Mouse (Mus musculus) heart, postnatal 0 days (tissue): Measurements from ENCODE around the gene Cdk10. TPM values are rescaled to one million over a fixed set of nuclear protein-coding genes. Genes with fewer than 3 reads are reported as not detected.

ENCODE experiments used
- ATAC-seq: fragments of 200-750 bp; cut with Nextera tagmentation; 2 replicates; pipeline ENCODE4 v1.8.0; 2017; ENCODE audit warnings: low read depth, moderate number of reproducible peaks, moderate library complexity; ENCODE audit not compliant: insufficient read depth
- DNase-seq: peaks from one replicate; pipeline ENCODE4 v3.0.0-alpha.2; 2016; ENCODE audit warnings: low spot score
- H3K27ac ChIP-seq: fragments of 300-500 bp; sonication (generic); 2 replicates; pipeline ENCODE4 v1.5.1; 2014; ENCODE audit warnings: low read depth, mild to moderate bottlenecking
- H3K27me3 ChIP-seq: fragments of 300-500 bp; sonication (generic); 2 replicates; pipeline ENCODE4 v1.6.1; 2014; ENCODE audit warnings: low read length, mixed read lengths; ENCODE audit not compliant: control insufficient read depth, insufficient read depth
- H3K36me3 ChIP-seq: fragments of 300-500 bp; sonication (generic); replicated peaks from 2 replicates; pipeline ENCODE4 v1.6.1; 2014; ENCODE audit warnings: low read length, mixed read lengths; ENCODE audit not compliant: control insufficient read depth, insufficient read depth
- H3K4me1 ChIP-seq: fragments of 300-500 bp; sonication (generic); 2 replicates; pipeline ENCODE4 v1.6.1; 2014; ENCODE audit warnings: antibody characterized with exemption; ENCODE audit not compliant: control insufficient read depth, insufficient read depth
- H3K4me2 ChIP-seq: fragments of 300-500 bp; sonication (generic); 2 replicates; pipeline ENCODE4 v1.6.1; 2014; ENCODE audit warnings: low read depth, mild to moderate bottlenecking, low read length, moderate library complexity
- H3K4me3 ChIP-seq: fragments of 300-500 bp; sonication (generic); 2 replicates; pipeline ENCODE4 v1.5.1; 2014; ENCODE audit warnings: low read depth, low read length
- H3K9ac ChIP-seq: fragments of 300-500 bp; sonication (generic); replicated peaks from 2 replicates; pipeline ENCODE4 v1.6.1; 2014; ENCODE audit warnings: low read depth, low read length, mixed read lengths
- H3K9me3 ChIP-seq: fragments of 300-500 bp; sonication (generic); replicated peaks from 2 replicates; pipeline ENCODE4 v1.6.1; 2016; ENCODE audit warnings: low read length; ENCODE audit not compliant: control insufficient read depth
- CTCF ChIP-seq: IDR thresholded peaks from 2 replicates; pipeline ENCODE4 v1.5.1; 2016; ENCODE audit warnings: antibody characterized with exemption, control low read depth, low read depth
- EP300 ChIP-seq: IDR thresholded peaks from 2 replicates; pipeline ENCODE4 v1.6.1; 2016; ENCODE audit warnings: antibody characterized with exemption, low read depth
- WGBS: fragments of 180-500 bp; shearing (Covaris S2); extraction: QIAGEN DNeasy Blood & Tissue Kit; methylation state at CpG from one replicate; pipeline ENCODE4 v1.1.7; 2014; 5-methylcytosine and 5-hydroxymethylcytosine counted together
- polyA plus RNA-seq: library from polyadenylated mRNA; unstranded; fragments of >200 nt; fragmentation: Nextera tagmentation; extraction: Ambion mirVana; gene quantifications from 2 replicates; pipeline ENCODE4 v1.2.1, GENCODE M21; 2015
- total RNA-seq: library from RNA; depleted of rRNA; stranded (reverse); fragments of >200 nt; gene quantifications from 2 replicates; pipeline ENCODE4 v1.2.3, GENCODE M21; 2014; ENCODE audit warnings: low replicate concordance; rRNA removed

Gene Cdk10
- total and polyA plus RNA-seq, 2 experiments from 2014 or later, result 14.8 to 26.5 TPM

GRCm38 (mm10) chr8:123279828-123280227 is 55.2 kb downstream of the Cdk10 start:
- H3K36me3 ChIP-seq, result 0 out of 2 replicates have a peak, but pooled peaks cover 3% of the 10 kb centered on the region
- ATAC-seq (no peak), DNase-seq (no peak)
- H3K4me3 ChIP-seq, result no peak overlapping the region
- TF ChIP-seq CTCF, result no peak
- no peak for TF ChIP-seq EP300
- no peaks in the 10 kb centered on the region for H3K9me3 ChIP-seq
- no peak overlapping the region for H3K9ac ChIP-seq
- 94% methylated on average over 4 of the region's 4 CpGs for WGBS
- no peaks in the 10 kb centered on the region for H3K4me1 ChIP-seq
- H3K27ac ChIP-seq, result no peak overlapping the region
- H3K27me3 ChIP-seq, result no peaks in the 10 kb centered on the region
- H3K4me2 ChIP-seq, result no peak overlapping the region

- no peak for DNase-seq
- Histone ChIP-seq H3K4me2 (no peak overlapping the region), H3K9me3 (no peaks in the 10 kb centered on the region), H3K9ac (no peak overlapping the region), H3K27me3 (no peaks in the 10 kb centered on the region), H3K4me3 (no peak overlapping the region), H3K4me1 (no peaks in the 10 kb centered on the region), H3K27ac (no peak overlapping the region), H3K36me3 (0 out of 2 replicates have a peak, but pooled peaks cover 3% of the 10 kb centered on the region)
- no peak for ATAC-seq
- WGBS, result 82% methylated on average over 13 of the region's 13 CpGs
- no peak for TF ChIP-seq EP300
- TF ChIP-seq CTCF, result no peak
Measured at GRCm38 (mm10) chr8:123280302-123281094, 55.9 kb downstream of the Cdk10 start.

Other genes with a start within 250 kb of the Cdk10 start
- gene Ankrd11, start 182.6 kb upstream of the Cdk10 start, total RNA-seq, result 51.2 and 65.8 TPM in 2 replicates
- gene Ankrd11, start 182.6 kb upstream of the Cdk10 start, polyA plus RNA-seq, result 21.6 and 24.3 TPM in 2 replicates
- gene Spg7, start 161.9 kb upstream of the Cdk10 start, total RNA-seq, result 72.8 and 83.1 TPM in 2 replicates
- gene Spg7, start 161.9 kb upstream of the Cdk10 start, polyA plus RNA-seq, result 63.3 and 65.1 TPM in 2 replicates
- 2,455 and 2,720 TPM in 2 replicates for gene Rpl13, start 122.5 kb upstream of the Cdk10 start, total RNA-seq
- 813 and 854 TPM in 2 replicates for gene Rpl13, start 122.5 kb upstream of the Cdk10 start, polyA plus RNA-seq
- gene Cpne7, start 107.5 kb upstream of the Cdk10 start, total RNA-seq, result 0.42 and 9.0 TPM in 2 replicates
- 0.15 and 0.16 TPM in 2 replicates for gene Cpne7, start 107.5 kb upstream of the Cdk10 start, polyA plus RNA-seq
- gene Sult5a1, start 66.5 kb upstream of the Cdk10 start, total RNA-seq, result 1.4 and 3.4 TPM in 2 replicates
- gene Sult5a1, start 66.5 kb upstream of the Cdk10 start, polyA plus RNA-seq, result 1.6 and 2.0 TPM in 2 replicates
- gene Dpep1, start 38.6 kb upstream of the Cdk10 start, total RNA-seq, result 32.3 and 58.6 TPM in 2 replicates
- gene Dpep1, start 38.6 kb upstream of the Cdk10 start, polyA plus RNA-seq, result 16.3 and 17.6 TPM in 2 replicates
- gene Chmp1a, start 12.1 kb upstream of the Cdk10 start, total RNA-seq, result 121 and 131 TPM in 2 replicates
- 91.0 and 94.3 TPM in 2 replicates for gene Chmp1a, start 12.1 kb upstream of the Cdk10 start, polyA plus RNA-seq
- 5.7 and 11.4 TPM in 2 replicates for gene Spata33, start 12.0 kb upstream of the Cdk10 start, total RNA-seq
- gene Spata33, start 12.0 kb upstream of the Cdk10 start, polyA plus RNA-seq, result 17.1 and 21.3 TPM in 2 replicates
- gene Spata2l, start 11.4 kb downstream of the Cdk10 start, total RNA-seq, result 3.5 and 4.2 TPM in 2 replicates
- gene Spata2l, start 11.4 kb downstream of the Cdk10 start, polyA plus RNA-seq, result 4.5 and 4.6 TPM in 2 replicates
- gene Zfp276, start 29.4 kb downstream of the Cdk10 start, total RNA-seq, result 19.4 and 24.0 TPM in 2 replicates
- gene Zfp276, start 29.4 kb downstream of the Cdk10 start, polyA plus RNA-seq, result 8.9 and 9.7 TPM in 2 replicates
- gene Vps9d1, start 29.5 kb downstream of the Cdk10 start, total RNA-seq, result 21.4 and 32.7 TPM in 2 replicates
- gene Vps9d1, start 29.5 kb downstream of the Cdk10 start, polyA plus RNA-seq, result 15.4 and 16.1 TPM in 2 replicates
- gene Fanca, start 93.7 kb downstream of the Cdk10 start, total RNA-seq, result 24.3 and 37.1 TPM in 2 replicates
- 6.1 and 6.7 TPM in 2 replicates for gene Fanca, start 93.7 kb downstream of the Cdk10 start, polyA plus RNA-seq
- gene Spire2, start 107.9 kb downstream of the Cdk10 start, total RNA-seq, result 0.15 and 1.2 TPM in 2 replicates
- 0.23 and 0.40 TPM in 2 replicates for gene Spire2, start 107.9 kb downstream of the Cdk10 start, polyA plus RNA-seq
- gene Tcf25, start 148.9 kb downstream of the Cdk10 start, total RNA-seq, result 172 and 193 TPM in 2 replicates
- gene Tcf25, start 148.9 kb downstream of the Cdk10 start, polyA plus RNA-seq, result 123 and 127 TPM in 2 replicates
- gene Mc1r, start 182.3 kb downstream of the Cdk10 start, total RNA-seq, result not detected in 2 replicates
- gene Mc1r, start 182.3 kb downstream of the Cdk10 start, polyA plus RNA-seq, result not detected in 2 replicates
- gene Tubb3, start 186.6 kb downstream of the Cdk10 start, total RNA-seq, result 1.8 and 6.1 TPM in 2 replicates
- gene Tubb3, start 186.6 kb downstream of the Cdk10 start, polyA plus RNA-seq, result 0.40 and 1.3 TPM in 2 replicates
- gene Def8, start 198.7 kb downstream of the Cdk10 start, total RNA-seq, result 35.6 and 91.5 TPM in 2 replicates
- 28.3 and 30.9 TPM in 2 replicates for gene Def8, start 198.7 kb downstream of the Cdk10 start, polyA plus RNA-seq